Mouse (Mus musculus) heart, postnatal 36 days (tissue): ENCODE results near the gene Tanc1. TPM values are rescaled to one million over a fixed set of nuclear protein-coding genes. Genes with fewer than 3 reads are reported as not detected.

Source experiments
- DNase-seq, 2 experiments: peaks; one replicate each; pipeline ENCODE4 v3.0.0; 2021 to 2022
- intact Hi-C: fragments of 180-260 bp; cut with DNase I; formaldehyde crosslinking; loops from one replicate; pipeline ENCODE4 v1.15.1; 2025
- total RNA-seq, 2 experiments: library from RNA; stranded (reverse); gene quantifications; 2 replicates each; pipeline ENCODE4 v1.2.3; 2021

Tanc1 gene
- total RNA-seq, 2 experiments from 2014 or later, result 26.6 to 29.8 TPM

- intact Hi-C loops, result loop anchor here (5.0 to 10.0 kb wide), 2 partner anchors 69 to 603 kb away; no protein-coding TSS in a partner anchor
- DNase-seq, result no peak
These were observed 529 bp upstream of the Tanc1 start for GRCm38 (mm10) chr2:59611216-59611810.

GRCm38 (mm10) chr2:59612733-59613473 lies 1.1 kb downstream of the Tanc1 start:
- intact Hi-C loops, result loop anchor here (2.0 to 10.0 kb wide), 4 partner anchors 58 to 602 kb away; no protein-coding TSS in a partner anchor
- peak; percentile 55 to 60 for DNase-seq

- DNase-seq, result no peak
These were observed 1.7 kb downstream of the Tanc1 start for GRCm38 (mm10) chr2:59613474-59614019.

GRCm38 (mm10) chr2:59616890-59617289 lies 5.0 kb downstream of the Tanc1 start:
- intact Hi-C loops, result loop anchor here (10.0 kb wide), 1 partner anchor 598 kb away; no protein-coding TSS in a partner anchor
- no peak for DNase-seq

More at GRCm38 (mm10) chr2:59613474-59614019, 1.7 kb downstream of the Tanc1 start:
- intact Hi-C loops, result loop anchor here (2.0 to 10.0 kb wide), 4 partner anchors 57 to 601 kb away; no protein-coding TSS in a partner anchor

GRCm38 (mm10) chr2:59618996-59619395 lies 7.2 kb downstream of the Tanc1 start:
- intact Hi-C loops, result loop anchor here (10.0 kb wide), 1 partner anchor 596 kb away; no protein-coding TSS in a partner anchor
- no peak for DNase-seq

- intact Hi-C loops, result no loop called here
- no peak for DNase-seq
These were observed 8.8 kb downstream of the Tanc1 start for GRCm38 (mm10) chr2:59620601-59621000.

- intact Hi-C loops, result no loop called here
- DNase-seq, result no peak
These were observed 10.8 kb downstream of the Tanc1 start for GRCm38 (mm10) chr2:59622514-59623139.

GRCm38 (mm10) chr2:59623858-59624257 lies 12.0 kb downstream of the Tanc1 start:
- intact Hi-C loops, result no loop called here

GRCm38 (mm10) chr2:59625416-59625815 lies 13.6 kb downstream of the Tanc1 start:
- DNase-seq, result no peak
- intact Hi-C loops, result no loop called here

More at GRCm38 (mm10) chr2:59623858-59624257, 12.0 kb downstream of the Tanc1 start:
- no peak for DNase-seq

- intact Hi-C loops, result no loop called here
- DNase-seq, result no peak
These were observed 14.1 kb downstream of the Tanc1 start for GRCm38 (mm10) chr2:59625927-59626326.

GRCm38 (mm10) chr2:59626422-59626821 lies 14.6 kb downstream of the Tanc1 start:
- intact Hi-C loops, result no loop called here
- no peak for DNase-seq

- no peak for DNase-seq
- intact Hi-C loops, result no loop called here
These were observed 15.7 kb downstream of the Tanc1 start for GRCm38 (mm10) chr2:59627502-59627901.

GRCm38 (mm10) chr2:59628057-59628901 lies 16.4 kb downstream of the Tanc1 start:
- peak in 1 of 2 experiments; percentile 42 for DNase-seq

GRCm38 (mm10) chr2:59629829-59630228 lies 18.0 kb downstream of the Tanc1 start:
- intact Hi-C loops, result loop anchor here (2.0 kb wide), 1 partner anchor 43 kb away; no protein-coding TSS in a partner anchor
- no peak for DNase-seq

More at GRCm38 (mm10) chr2:59628057-59628901, 16.4 kb downstream of the Tanc1 start:
- intact Hi-C loops, result loop anchor here (2.0 kb wide), 1 partner anchor 45 kb away; no protein-coding TSS in a partner anchor

GRCm38 (mm10) chr2:59631406-59631805 lies 19.6 kb downstream of the Tanc1 start:
- intact Hi-C loops, result no loop called here

GRCm38 (mm10) chr2:59633761-59634430 lies 22.1 kb downstream of the Tanc1 start:
- intact Hi-C loops, result no loop called here
- DNase-seq, result no peak

More at GRCm38 (mm10) chr2:59631406-59631805, 19.6 kb downstream of the Tanc1 start:
- DNase-seq, result peak in 1 of 2 experiments; percentile 40

GRCm38 (mm10) chr2:59637040-59637785 lies 25.4 kb downstream of the Tanc1 start:
- intact Hi-C loops, result no loop called here
- DNase-seq, result no peak

GRCm38 (mm10) chr2:59642722-59643121 lies 30.9 kb downstream of the Tanc1 start:
- intact Hi-C loops, result no loop called here
- no peak for DNase-seq
